Mouse (Mus musculus) CD4-positive, CD25-positive, alpha-beta regulatory T cell, adult 4 months (primary cell): ENCODE results near the gene Xbp1. TPM values are rescaled to one million over a fixed set of nuclear protein-coding genes. Genes with fewer than 3 reads are reported as not detected.
"Not testable (repeated sequence)": the region's sequence is repeated elsewhere in the genome, so short reads cannot be mapped to it uniquely, and the experiment has no call there.

Experiments
- ATAC-seq: one replicate; pipeline ENCODE4 v1.8.0; 2017
- polyA plus RNA-seq, 2 experiments: library from polyadenylated mRNA; unstranded; fragments of 100-300 nt; shearing (Covaris generic); gene quantifications; one replicate each; pipeline ENCODE4 v1.2.1; 2017

Xbp1 gene
- polyA plus RNA-seq, 2 experiments from 2014 or later = 38.9 to 44.7 TPM

GRCm38 (mm10) chr11:5502351-5503051 is 18.0 kb upstream of the Xbp1 start:
- ATAC-seq = no peak

GRCm38 (mm10) chr11:5505856-5506575 is 14.4 kb upstream of the Xbp1 start:
- ATAC-seq = peak; percentile 89

- no peak for ATAC-seq
Observed at GRCm38 (mm10) chr11:5509215-5510098, 11.0 kb upstream of the Xbp1 start.

- no peak for ATAC-seq
Observed at GRCm38 (mm10) chr11:5510099-5510391, 10.4 kb upstream of the Xbp1 start.

- ATAC-seq = not testable (repeated sequence)
Observed at GRCm38 (mm10) chr11:5510686-5511085, 9.8 kb upstream of the Xbp1 start.

- no peak for ATAC-seq
Observed at GRCm38 (mm10) chr11:5512099-5512725, 8.2 kb upstream of the Xbp1 start.

- no peak for ATAC-seq
Observed at GRCm38 (mm10) chr11:5512961-5513360, 7.5 kb upstream of the Xbp1 start.

- no peak for ATAC-seq
Observed at GRCm38 (mm10) chr11:5514091-5514490, 6.4 kb upstream of the Xbp1 start.

GRCm38 (mm10) chr11:5515196-5515595 is 5.3 kb upstream of the Xbp1 start:
- ATAC-seq = no peak

- no peak for ATAC-seq
Observed at GRCm38 (mm10) chr11:5515655-5516054, 4.8 kb upstream of the Xbp1 start.

GRCm38 (mm10) chr11:5516151-5516550 is 4.3 kb upstream of the Xbp1 start:
- ATAC-seq = no peak

- no peak for ATAC-seq
Observed at GRCm38 (mm10) chr11:5516617-5517016, 3.8 kb upstream of the Xbp1 start.

- no peak for ATAC-seq
Observed at GRCm38 (mm10) chr11:5517346-5517745, 3.1 kb upstream of the Xbp1 start.

GRCm38 (mm10) chr11:5519681-5520080 is 778 bp upstream of the Xbp1 start:
- ATAC-seq = no peak

GRCm38 (mm10) chr11:5521266-5521515 is 732 bp downstream of the Xbp1 start:
- peak; percentile 46 for ATAC-seq

GRCm38 (mm10) chr11:5521516-5522291 is 1.2 kb downstream of the Xbp1 start:
- ATAC-seq = peak; percentile 56

- no peak for ATAC-seq
Observed at GRCm38 (mm10) chr11:5522798-5523415, 2.4 kb downstream of the Xbp1 start.

- no peak for ATAC-seq
Observed at GRCm38 (mm10) chr11:5525418-5525817, 5.0 kb downstream of the Xbp1 start.

GRCm38 (mm10) chr11:5526573-5527439 is 6.3 kb downstream of the Xbp1 start:
- ATAC-seq = no peak

GRCm38 (mm10) chr11:5527865-5528523 is 7.5 kb downstream of the Xbp1 start:
- no peak for ATAC-seq
